Mouse (Mus musculus) embryonic facial prominence, embryonic 10.5 days (tissue): ENCODE data around the gene Lsm8. TPM values are rescaled to one million over a fixed set of nuclear protein-coding genes. Genes with fewer than 3 reads are reported as not detected.

Experiments
- DNase-seq: peaks from one replicate; pipeline ENCODE4 v3.0.0-alpha.2; 2017; ENCODE audit warnings: low spot score
- H3K27ac ChIP-seq: fragments of 300-500 bp; sonication (generic); replicated peaks from 2 replicates; pipeline ENCODE4 v1.5.1; 2016; ENCODE audit warnings: mild to moderate bottlenecking
- H3K27me3 ChIP-seq: fragments of 300-500 bp; sonication (generic); replicated peaks from 2 replicates; pipeline ENCODE4 v1.6.1; 2016; ENCODE audit warnings: low read depth, mild to moderate bottlenecking; ENCODE audit not compliant: poor library complexity, severe bottlenecking
- H3K36me3 ChIP-seq: fragments of 300-500 bp; sonication (generic); replicated peaks from 2 replicates; pipeline ENCODE4 v1.6.1; 2016; ENCODE audit warnings: mild to moderate bottlenecking, moderate library complexity
- H3K4me1 ChIP-seq: fragments of 300-500 bp; sonication (generic); 2 replicates; pipeline ENCODE4 v1.6.1; 2016
- H3K4me3 ChIP-seq: fragments of 300-500 bp; sonication (generic); 2 replicates; pipeline ENCODE4 v1.5.1; 2016; ENCODE audit warnings: mild to moderate bottlenecking, moderate library complexity
- H3K9me3 ChIP-seq: fragments of 300-500 bp; sonication (generic); 2 replicates; pipeline ENCODE4 v1.6.1; 2016; ENCODE audit warnings: mild to moderate bottlenecking
- WGBS: fragments of 180-500 bp; shearing (Covaris S2); methylation state at CpG from one replicate; pipeline ENCODE4 v1.1.7; 2016; 5-methylcytosine and 5-hydroxymethylcytosine counted together
- polyA plus RNA-seq: library from polyadenylated mRNA; unstranded; fragments of >200 nt; fragmentation: Nextera tagmentation; extraction: Ambion mirVana; gene quantifications from 2 replicates; pipeline ENCODE4 v1.2.1, GENCODE M21; 2016

The Lsm8 gene
- polyA plus RNA-seq, 1 experiment from 2014 or later: 242 TPM

DNA sequence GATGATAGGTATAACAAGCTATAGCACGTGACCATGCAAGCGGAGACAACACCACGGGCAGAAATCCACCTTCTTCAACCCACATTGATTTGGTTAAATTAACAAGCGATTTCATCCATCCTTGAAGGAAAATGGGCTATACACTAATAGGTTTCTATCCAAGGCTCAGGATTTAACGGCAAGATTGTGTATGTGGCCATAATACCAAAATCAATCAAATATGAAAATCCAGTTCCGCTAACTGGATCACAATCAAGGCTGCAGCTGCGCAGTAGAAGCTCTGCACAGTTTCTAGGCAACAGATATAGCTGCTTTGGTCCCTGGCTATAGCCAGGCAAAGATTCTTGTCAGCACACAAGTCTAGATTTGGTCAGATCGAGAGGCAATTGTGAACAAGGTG, 17.6 kb downstream of the Lsm8 start, which contains the start of gene Ankrd7:
Gene Ankrd7, plus strand, starts transcription at position 301 of the 400 bp plus-strand sequence.
- Histone ChIP-seq H3K4me3 (no peak within 1 kb of the TSS), H3K9me3 (no peaks in the 10 kb centered on the region), H3K36me3 (no peaks in the 10 kb centered on the region), H3K27me3 (no peaks in the 10 kb centered on the region), H3K27ac (no peak within 1 kb of the TSS), H3K4me1 (no peaks in the 10 kb centered on the region)
- no peak for DNase-seq
- WGBS: 94% methylated on average over 8 of the region's 8 CpGs

DNA sequence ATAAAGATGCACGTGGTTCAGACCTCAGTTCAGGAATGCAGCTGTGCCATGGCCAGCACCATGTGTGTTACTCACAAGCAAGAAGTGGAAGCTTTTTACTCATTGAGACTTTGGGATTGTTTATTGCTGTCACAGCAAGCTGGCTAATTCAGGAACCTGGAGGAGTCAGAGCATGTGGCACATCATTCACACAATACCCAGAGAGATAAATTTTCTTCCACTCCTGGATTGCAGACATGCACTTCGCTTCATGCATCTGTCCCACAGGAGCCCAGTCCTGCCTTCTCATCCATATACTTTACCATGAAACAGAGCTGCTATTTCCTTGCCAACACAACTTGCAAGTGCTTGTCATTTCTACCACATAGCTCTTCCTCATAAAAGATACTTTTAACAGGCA, 40.7 kb downstream of the Lsm8 start:
- H3K27ac ChIP-seq: no peak overlapping the region
- no peaks in the 10 kb centered on the region for H3K36me3 ChIP-seq
- H3K9me3 ChIP-seq: no peaks in the 10 kb centered on the region
- no peaks in the 10 kb centered on the region for H3K4me1 ChIP-seq
- 76% methylated on average over 2 of the region's 2 CpGs for WGBS
- DNase-seq: no peak
- H3K4me3 ChIP-seq: no peak overlapping the region
- H3K27me3 ChIP-seq: no peaks in the 10 kb centered on the region

DNA sequence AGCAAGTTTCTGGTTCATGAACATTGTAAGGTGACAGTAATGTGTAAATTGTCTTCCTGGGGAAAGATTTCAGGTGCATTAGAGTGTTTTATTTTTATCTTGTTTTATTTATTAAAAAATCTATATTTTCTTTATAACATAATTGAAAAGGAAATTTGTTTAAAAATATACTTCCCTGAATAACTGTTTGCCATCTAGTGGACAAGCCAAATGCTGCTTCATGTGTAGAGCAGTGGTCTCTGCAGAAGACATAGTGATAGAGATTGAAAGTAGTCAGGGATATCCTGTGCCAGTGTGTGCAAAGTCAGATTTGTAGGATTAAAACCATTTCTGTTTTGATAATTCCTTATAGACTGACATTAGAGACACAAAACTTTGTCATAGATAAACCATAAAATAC, 45.8 kb downstream of the Lsm8 start:
- DNase-seq: no peak

More for the DNA sequence above, 45.8 kb downstream of the Lsm8 start:
- Histone ChIP-seq H3K27me3 (no peaks in the 10 kb centered on the region), H3K9me3 (no peaks in the 10 kb centered on the region), H3K36me3 (no peaks in the 10 kb centered on the region), H3K4me1 (no peaks in the 10 kb centered on the region), H3K4me3 (no peak overlapping the region), H3K27ac (no peak overlapping the region)

Other genes starting within 250 kb of the Lsm8 start
- gene Ankrd7, start 17.7 kb downstream of the Lsm8 start, polyA plus RNA-seq: 0.38 and 0.87 TPM in 2 replicates